In genomic region chr13:15596667-15597066, GRCm38 (mm10) we compare ENCODE assay signal across 22 mouse cellular contexts.
"Had no signal": no experiment of that assay in that cellular context is flagged by ENCODE, and none has a peak within 500 bp of the region (broad histone marks: within the 10 kb centered on the region; RNA-seq: fewer than 3 reads in every experiment).

No protein-coding gene starts in this region.

- H3K27ac ChIP-seq: intestine, embryonic 15.5 days; limb, embryonic 12.5 days; limb, embryonic 15.5 days; liver, embryonic 14.5 days; midbrain, embryonic 13.5 days; neural tube, embryonic 15.5 days; stomach, postnatal 0 days had no signal

- DNase-seq: kidney, adult 18-20 months; kidney, adult 9 months; kidney, postnatal 14 days; kidney, postnatal 4 days; left cerebral cortex, postnatal 4 days; liver, postnatal 0 days; right cerebral cortex, adult 18-20 months; right cerebral cortex, postnatal 14 days; right cerebral cortex, postnatal 4 days; thymus, adult 2 months; thymus, postnatal 14 days; thymus, postnatal 4 days had no signal

- ATAC-seq: intestine, embryonic 15.5 days; liver, postnatal 0 days; midbrain, embryonic 13.5 days had no signal

- H3K27me3 ChIP-seq: intestine, embryonic 15.5 days; limb, embryonic 12.5 days; limb, embryonic 15.5 days; megakaryocyte, embryonic 14.5 days; midbrain, embryonic 13.5 days; neural tube, embryonic 15.5 days had no signal

- H3K4me3 ChIP-seq: intestine, embryonic 15.5 days; limb, embryonic 12.5 days; limb, embryonic 15.5 days; megakaryocyte, embryonic 14.5 days; midbrain, embryonic 13.5 days; myocyte; neural tube, embryonic 15.5 days had no signal

- H3K4me1 ChIP-seq: intestine, embryonic 15.5 days had no signal

- H3K36me3 ChIP-seq: intestine, embryonic 15.5 days; limb, embryonic 15.5 days; midbrain, embryonic 13.5 days; neural tube, embryonic 15.5 days had no signal

- H3K9me3 ChIP-seq: intestine, embryonic 15.5 days; limb, embryonic 12.5 days; limb, embryonic 15.5 days; megakaryocyte, embryonic 14.5 days; midbrain, embryonic 13.5 days; neural tube, embryonic 15.5 days had no signal

- H3K9ac ChIP-seq: intestine, embryonic 15.5 days; limb, embryonic 12.5 days; limb, embryonic 15.5 days; liver, embryonic 14.5 days; liver, postnatal 0 days; midbrain, embryonic 13.5 days; neural tube, embryonic 15.5 days had no signal

- H3K4me2 ChIP-seq: intestine, embryonic 15.5 days; limb, embryonic 12.5 days; limb, embryonic 15.5 days; liver, embryonic 11.5 days; midbrain, embryonic 13.5 days; neural tube, embryonic 15.5 days had no signal
